Mouse (Mus musculus) liver, embryonic 13.5 days (tissue): ENCODE data around the gene Ggt1. TPM values are rescaled to one million over a fixed set of nuclear protein-coding genes. Genes with fewer than 3 reads are reported as not detected.

Experiments used
- ATAC-seq: fragments of 200-750 bp; cut with Nextera tagmentation; 2 replicates; pipeline ENCODE4 v1.8.0; 2017; ENCODE audit warnings: low read depth, mild to moderate bottlenecking, moderate number of reproducible peaks, moderate library complexity
- DNase-seq: peaks from one replicate; pipeline ENCODE4 v3.0.0; 2022
- H3K27ac ChIP-seq: fragments of 300-500 bp; sonication (generic); 2 replicates; pipeline ENCODE4 v1.5.1; 2015; ENCODE audit warnings: moderate library complexity, mild to moderate bottlenecking, inconsistent platforms
- H3K27me3 ChIP-seq: fragments of 300-500 bp; sonication (generic); 2 replicates; pipeline ENCODE4 v1.6.1; 2015; ENCODE audit warnings: mild to moderate bottlenecking, inconsistent platforms
- H3K36me3 ChIP-seq: fragments of 300-500 bp; sonication (generic); 2 replicates; pipeline ENCODE4 v1.6.1; 2015; ENCODE audit warnings: mild to moderate bottlenecking, inconsistent platforms
- H3K4me1 ChIP-seq: fragments of 300-500 bp; sonication (generic); replicated peaks from 2 replicates; pipeline ENCODE4 v1.6.1; 2015; ENCODE audit warnings: inconsistent platforms
- H3K4me2 ChIP-seq: fragments of 300-500 bp; sonication (generic); 2 replicates; pipeline ENCODE4 v1.6.1; 2015; ENCODE audit warnings: inconsistent platforms, mild to moderate bottlenecking, moderate library complexity
- H3K4me3 ChIP-seq: fragments of 300-500 bp; sonication (generic); replicated peaks from 2 replicates; pipeline ENCODE4 v1.5.1; 2015; ENCODE audit warnings: mild to moderate bottlenecking, inconsistent platforms
- H3K9ac ChIP-seq: fragments of 300-500 bp; sonication (generic); 2 replicates; pipeline ENCODE4 v1.6.1; 2015; ENCODE audit warnings: mild to moderate bottlenecking, inconsistent platforms
- H3K9me3 ChIP-seq: fragments of 300-500 bp; sonication (generic); replicated peaks from 2 replicates; pipeline ENCODE4 v1.6.1; 2016; ENCODE audit warnings: inconsistent platforms
- WGBS: fragments of 180-500 bp; shearing (Covaris S2); methylation state at CpG from one replicate; pipeline ENCODE4 v1.1.7; 2015; ENCODE audit not compliant: insufficient replicate concordance; 5-methylcytosine and 5-hydroxymethylcytosine counted together
- polyA plus RNA-seq: library from polyadenylated mRNA; unstranded; fragments of >200 nt; fragmentation: Nextera tagmentation; extraction: Ambion mirVana; gene quantifications from 2 replicates; pipeline ENCODE4 v1.2.1, GENCODE M21; 2015

Ggt1 gene
- polyA plus RNA-seq, 1 experiment from 2014 or later = 4.7 TPM

DNA sequence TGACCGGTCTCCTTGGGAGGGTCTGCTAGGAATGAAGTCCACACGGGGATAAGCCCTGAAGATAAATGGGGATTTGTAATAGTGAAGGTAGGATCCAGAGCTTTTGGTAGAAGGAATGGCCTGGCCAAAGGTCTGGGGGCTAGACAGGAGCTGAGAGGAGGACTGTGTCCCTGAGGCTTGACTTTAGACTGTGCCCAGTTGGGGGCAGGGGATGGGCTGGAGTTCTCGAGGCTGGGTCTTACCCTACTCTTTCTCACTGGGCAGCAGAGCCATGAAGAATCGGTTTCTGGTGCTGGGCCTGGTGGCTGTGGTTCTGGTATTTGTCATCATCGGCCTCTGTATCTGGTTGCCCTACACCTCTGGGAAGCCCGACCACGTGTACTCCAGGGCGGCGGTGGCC, 12.6 kb downstream of the Ggt1 start:
- Histone ChIP-seq H3K4me3 (no peak overlapping the region), H3K36me3 (no peaks in the 10 kb centered on the region), H3K4me1 (peaks cover 1% of the 10 kb centered on the region), H3K9me3 (no peaks in the 10 kb centered on the region), H3K4me2 (no peak overlapping the region), H3K27ac (no peak overlapping the region), H3K27me3 (no peaks in the 10 kb centered on the region), H3K9ac (no peak overlapping the region)
- no peak for ATAC-seq
- WGBS = 79% methylated on average over 9 of the region's 9 CpGs
- no peak for DNase-seq

- no peaks in the 10 kb centered on the region for H3K4me1 ChIP-seq
- no peaks in the 10 kb centered on the region for H3K9me3 ChIP-seq
- ATAC-seq (no peak), DNase-seq (no peak)
- no peak overlapping the region for H3K9ac ChIP-seq
- no peaks in the 10 kb centered on the region for H3K36me3 ChIP-seq
- WGBS = 68% methylated on average over 6 of the region's 6 CpGs
- no peak overlapping the region for H3K27ac ChIP-seq
- H3K4me2 ChIP-seq = no peak overlapping the region
- no peaks in the 10 kb centered on the region for H3K27me3 ChIP-seq
- H3K4me3 ChIP-seq = no peak overlapping the region
Observed at GRCm38 (mm10) chr10:75579129-75579528, 17.7 kb downstream of the Ggt1 start.

DNA sequence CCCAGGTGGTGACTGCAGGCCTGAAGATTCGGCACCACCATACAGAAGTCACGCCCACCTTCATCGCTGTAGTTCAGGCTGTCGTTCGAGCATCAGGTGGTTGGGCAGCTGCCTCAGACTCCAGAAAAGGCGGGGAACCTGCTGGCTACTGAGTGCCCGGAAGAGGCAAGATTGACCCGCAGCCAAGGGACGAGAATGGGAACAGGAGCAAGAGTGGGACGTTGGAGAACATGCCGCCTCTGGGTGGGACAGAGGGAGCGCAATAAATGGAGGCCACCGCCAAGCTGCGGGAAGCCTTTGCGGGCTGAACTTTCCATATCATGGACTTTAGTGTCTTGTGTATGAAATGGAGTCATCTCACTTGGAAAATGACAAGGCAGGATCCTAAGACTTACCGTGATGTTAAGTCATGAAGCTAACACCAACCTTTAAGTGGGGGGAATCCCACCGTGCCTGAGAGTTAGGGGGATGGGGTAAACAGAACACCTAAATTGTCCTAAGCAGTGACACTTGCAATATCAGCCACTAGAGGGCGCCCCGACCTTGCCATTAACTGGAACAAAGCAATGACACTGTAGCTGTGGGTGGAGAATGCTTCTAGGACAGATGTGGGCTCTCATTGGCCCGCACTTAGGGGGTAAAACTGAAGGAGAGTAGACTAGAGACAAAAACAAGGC, 24.6 kb downstream of the Ggt1 start:
- H3K4me3 ChIP-seq = no peak overlapping the region
- H3K9me3 ChIP-seq = no peaks in the 10 kb centered on the region
- H3K27ac ChIP-seq = no peak overlapping the region
- H3K27me3 ChIP-seq = peaks cover 5% of the 10 kb centered on the region
- no peak overlapping the region for H3K4me2 ChIP-seq
- DNase-seq (peak; percentile 58), ATAC-seq (no peak)
- peaks cover 18% of the 10 kb centered on the region; the same call in 1 of the 2 replicates for H3K4me1 ChIP-seq
- 23% methylated on average over 20 of the region's 20 CpGs for WGBS
- H3K36me3 ChIP-seq = no peaks in the 10 kb centered on the region
- H3K9ac ChIP-seq = no peak overlapping the region

GRCm38 (mm10) chr10:75586553-75586879, 25.1 kb downstream of the Ggt1 start:
- Histone ChIP-seq H3K27me3 (peaks cover 5% of the 10 kb centered on the region), H3K9ac (no peak overlapping the region), H3K36me3 (no peaks in the 10 kb centered on the region), H3K4me2 (no peak overlapping the region), H3K9me3 (no peaks in the 10 kb centered on the region), H3K27ac (no peak overlapping the region), H3K4me1 (peaks cover 18% of the 10 kb centered on the region; the same call in 1 of the 2 replicates), H3K4me3 (no peak overlapping the region)
- 91% methylated on average over 1 of the region's 1 CpGs for WGBS
- ATAC-seq (no peak), DNase-seq (no peak)

- Histone ChIP-seq H3K27me3 (peaks cover 5% of the 10 kb centered on the region), H3K4me1 (peaks cover 22% of the 10 kb centered on the region; the same call in 1 of the 2 replicates), H3K9me3 (no peaks in the 10 kb centered on the region), H3K4me2 (no peak overlapping the region), H3K9ac (no peak overlapping the region), H3K27ac (no peak overlapping the region), H3K4me3 (no peak overlapping the region), H3K36me3 (no peaks in the 10 kb centered on the region)
- WGBS = 57% methylated on average over 4 of the region's 4 CpGs
- ATAC-seq (no peak), DNase-seq (no peak)
Observed at GRCm38 (mm10) chr10:75587781-75588180, 26.4 kb downstream of the Ggt1 start.

GRCm38 (mm10) chr10:75588336-75588735, 26.9 kb downstream of the Ggt1 start:
- H3K9me3 ChIP-seq = no peaks in the 10 kb centered on the region
- ATAC-seq = no peak
- peaks cover 22% of the 10 kb centered on the region; the same call in 1 of the 2 replicates for H3K4me1 ChIP-seq
- H3K27me3 ChIP-seq = peaks cover 5% of the 10 kb centered on the region
- no peak overlapping the region for H3K9ac ChIP-seq
- no peak for DNase-seq
- no peak overlapping the region for H3K27ac ChIP-seq
- 53% methylated on average over 5 of the region's 5 CpGs for WGBS
- H3K4me3 ChIP-seq = no peak overlapping the region
- H3K4me2 ChIP-seq = no peak overlapping the region
- no peaks in the 10 kb centered on the region for H3K36me3 ChIP-seq

- Histone ChIP-seq H3K4me2 (0 out of 2 replicates have a peak within 1 kb of the TSS, but pooled peaks have one; percentile 1), H3K4me1 (peaks cover 22% of the 10 kb centered on the region; the same call in 1 of the 2 replicates), H3K4me3 (no peak within 1 kb of the TSS; the same call in 1 of the 2 replicates)
Observed at GRCm38 (mm10) chr10:75589129-75589528, 27.7 kb downstream of the Ggt1 start, which contains the start of gene Ggt5. Ggt5 (plus strand) TSS chr10:75589340.

DNA sequence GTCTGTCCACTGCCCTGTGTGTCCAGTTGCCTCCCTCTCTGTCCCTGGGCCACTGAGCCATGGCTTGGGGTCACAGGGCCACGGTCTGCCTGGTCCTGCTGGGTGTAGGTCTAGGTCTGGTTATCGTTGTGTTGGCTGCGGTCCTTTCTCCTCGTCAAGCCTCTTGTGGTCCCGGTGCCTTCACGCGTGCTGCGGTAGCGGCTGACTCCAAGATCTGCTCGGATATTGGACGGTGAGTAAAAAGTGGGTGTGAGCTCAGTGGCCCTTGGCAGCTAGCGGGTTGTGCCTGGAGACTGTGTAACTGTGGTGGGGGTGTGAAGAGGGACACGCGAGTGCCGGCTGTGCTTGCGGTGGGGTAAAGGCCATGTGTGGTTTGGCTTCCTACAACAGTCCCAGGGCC, 28.2 kb downstream of the Ggt1 start:
- DNase-seq = no peak
- Histone ChIP-seq H3K27ac (no peak overlapping the region), H3K4me2 (0 out of 2 replicates have a peak overlapping the region, but pooled peaks have one; percentile 1), H3K27me3 (peaks cover 5% of the 10 kb centered on the region), H3K9me3 (no peaks in the 10 kb centered on the region), H3K4me3 (no peak overlapping the region), H3K4me1 (peaks cover 22% of the 10 kb centered on the region; the same call in 1 of the 2 replicates), H3K36me3 (no peaks in the 10 kb centered on the region), H3K9ac (no peak overlapping the region)
- ATAC-seq = no peak
- 56% methylated on average over 16 of the region's 16 CpGs for WGBS

More at GRCm38 (mm10) chr10:75589129-75589528, 27.7 kb downstream of the Ggt1 start, which contains the start of gene Ggt5:
- ATAC-seq (no peak), DNase-seq (no peak)
- H3K36me3 ChIP-seq = no peaks in the 10 kb centered on the region
- H3K9me3 ChIP-seq = no peaks in the 10 kb centered on the region
- H3K9ac ChIP-seq = no peak within 1 kb of the TSS
- H3K27ac ChIP-seq = no peak within 1 kb of the TSS
- H3K27me3 ChIP-seq = peaks cover 5% of the 10 kb centered on the region
- 11% methylated on average over 5 of the region's 5 CpGs for WGBS

- no peaks in the 10 kb centered on the region for H3K9me3 ChIP-seq
- H3K4me2 ChIP-seq = no peak overlapping the region
- H3K36me3 ChIP-seq = no peaks in the 10 kb centered on the region
- H3K27ac ChIP-seq = peak overlapping the region; percentile 1; the same call in 1 of the 2 replicates
- H3K9ac ChIP-seq = no peak overlapping the region
- DNase-seq (peak; percentile 20), ATAC-seq (peak; percentile 55)
- peaks cover 22% of the 10 kb centered on the region; the same call in 1 of the 2 replicates for H3K4me1 ChIP-seq
- no peak overlapping the region for H3K4me3 ChIP-seq
- WGBS = 35% methylated on average over 12 of the region's 12 CpGs
- H3K27me3 ChIP-seq = no peaks in the 10 kb centered on the region
Observed at GRCm38 (mm10) chr10:75591211-75591894, 29.9 kb downstream of the Ggt1 start.

DNA sequence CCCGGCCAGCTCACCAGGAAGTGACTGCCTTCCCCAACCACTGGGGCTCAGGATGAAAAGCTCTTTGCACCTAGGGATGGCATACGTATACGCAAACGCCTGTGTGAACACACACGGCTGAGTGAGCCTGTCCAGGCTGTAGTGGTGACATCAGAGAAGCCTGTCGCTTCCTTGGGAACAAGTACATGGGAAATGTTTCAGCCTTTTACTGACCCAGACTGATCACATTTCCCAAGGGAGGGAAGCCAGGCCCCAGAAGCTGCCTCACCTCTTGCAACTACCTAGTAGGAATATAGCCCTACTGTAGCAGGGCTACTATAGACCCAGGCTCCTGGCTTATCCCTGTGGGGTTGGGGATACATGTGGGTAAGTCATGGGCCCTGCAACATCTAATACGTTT, 31.2 kb downstream of the Ggt1 start:
- Histone ChIP-seq H3K4me2 (no peak overlapping the region), H3K27ac (no peak overlapping the region), H3K4me1 (peaks cover 22% of the 10 kb centered on the region; the same call in 1 of the 2 replicates), H3K9me3 (no peaks in the 10 kb centered on the region), H3K9ac (no peak overlapping the region), H3K27me3 (no peaks in the 10 kb centered on the region), H3K4me3 (no peak overlapping the region), H3K36me3 (no peaks in the 10 kb centered on the region)
- DNase-seq (no peak), ATAC-seq (no peak)
- 62% methylated on average over 7 of the region's 7 CpGs for WGBS

- ATAC-seq = no peak
- no peak overlapping the region for H3K9ac ChIP-seq
- H3K4me2 ChIP-seq = no peak overlapping the region
- no peak for DNase-seq
- no peak overlapping the region for H3K4me3 ChIP-seq
- H3K36me3 ChIP-seq = no peaks in the 10 kb centered on the region
- no peak overlapping the region for H3K27ac ChIP-seq
- WGBS = 66% methylated on average over 8 of the region's 8 CpGs
- no peaks in the 10 kb centered on the region for H3K9me3 ChIP-seq
- 0 out of 2 replicates have a peak, but pooled peaks cover 4% of the 10 kb centered on the region for H3K4me1 ChIP-seq
- no peaks in the 10 kb centered on the region for H3K27me3 ChIP-seq
Observed at GRCm38 (mm10) chr10:75595981-75596380, 34.6 kb downstream of the Ggt1 start.
